Mouse (Mus musculus): ENCODE measurements around the gene Ormdl2. TPM values are rescaled to one million over a fixed set of nuclear protein-coding genes. Genes with fewer than 3 reads are reported as not detected.

Gene Ormdl2
- polyA plus RNA-seq, 1 experiment, result 64.6 TPM

DNA sequence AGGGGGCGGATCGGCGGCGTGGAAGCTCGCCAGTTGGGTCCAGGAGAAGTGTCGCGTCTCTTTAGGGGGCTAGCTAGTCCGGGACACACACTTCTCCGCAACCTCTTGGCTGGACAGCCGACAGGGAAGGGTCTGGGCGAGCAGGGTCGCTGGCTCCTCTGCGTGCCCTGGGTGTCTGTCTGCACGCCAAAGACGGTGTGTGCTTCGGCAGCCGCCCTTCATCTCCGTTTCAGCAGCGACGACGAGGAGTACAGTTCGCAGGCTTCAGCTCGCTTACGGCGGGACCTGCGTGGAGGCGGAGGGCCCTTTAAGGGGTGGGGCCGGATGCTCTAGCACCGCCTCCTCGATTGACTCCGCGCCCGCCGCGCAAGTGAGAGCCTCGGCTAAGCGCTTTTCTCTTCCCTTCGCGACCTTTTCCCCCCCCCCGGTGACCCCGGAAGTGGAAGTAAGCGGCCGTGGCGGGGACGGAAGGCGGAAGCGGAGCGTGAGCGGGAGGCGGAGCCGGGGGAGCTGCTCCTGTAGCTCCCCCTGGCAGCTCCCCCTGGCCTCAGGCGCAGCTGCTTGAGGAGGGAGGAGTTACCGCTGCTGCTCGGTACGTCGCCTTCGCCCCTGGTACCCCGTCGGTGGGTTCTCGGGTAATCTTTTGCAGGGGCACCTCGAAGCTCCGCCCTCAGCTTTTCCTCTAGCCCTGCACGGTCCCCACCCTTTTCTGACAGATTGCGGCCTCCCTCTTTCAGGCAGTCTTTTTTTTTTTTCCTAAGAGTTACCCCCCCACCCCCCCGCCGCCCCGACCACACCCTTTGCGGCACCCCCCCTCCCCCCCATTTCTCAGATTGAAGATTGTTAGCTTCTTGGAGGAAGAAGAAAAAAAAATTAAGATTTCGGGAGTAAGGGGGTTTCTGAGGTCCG lies 16.1 kb downstream of the Ormdl2 start:
- Histone ChIP-seq H3K4me1 (ENCODE audit: control insufficient read depth, insufficient read depth, low read length) (peaks cover 10% of the 10 kb centered on the region; the same call in 1 of the 2 replicates), H3K4me3 (replicated peaks; ENCODE audit: extremely low read depth, low read depth, low read length) (peak overlapping the region; percentile 97)
- TF ChIP-seq POLR2A (IDR thresholded peaks at IDR 0.05; ENCODE audit: borderline replicate concordance, extremely low read depth, low read depth, low read length), result peak; percentile 85
- no peak for TF ChIP-seq CTCF (IDR thresholded peaks at IDR 0.05; ENCODE audit: insufficient read depth, low read length)
- peak; percentile 90 for DNase-seq
- under 1% methylated on average over 70 of the region's 70 CpGs for WGBS

DNA sequence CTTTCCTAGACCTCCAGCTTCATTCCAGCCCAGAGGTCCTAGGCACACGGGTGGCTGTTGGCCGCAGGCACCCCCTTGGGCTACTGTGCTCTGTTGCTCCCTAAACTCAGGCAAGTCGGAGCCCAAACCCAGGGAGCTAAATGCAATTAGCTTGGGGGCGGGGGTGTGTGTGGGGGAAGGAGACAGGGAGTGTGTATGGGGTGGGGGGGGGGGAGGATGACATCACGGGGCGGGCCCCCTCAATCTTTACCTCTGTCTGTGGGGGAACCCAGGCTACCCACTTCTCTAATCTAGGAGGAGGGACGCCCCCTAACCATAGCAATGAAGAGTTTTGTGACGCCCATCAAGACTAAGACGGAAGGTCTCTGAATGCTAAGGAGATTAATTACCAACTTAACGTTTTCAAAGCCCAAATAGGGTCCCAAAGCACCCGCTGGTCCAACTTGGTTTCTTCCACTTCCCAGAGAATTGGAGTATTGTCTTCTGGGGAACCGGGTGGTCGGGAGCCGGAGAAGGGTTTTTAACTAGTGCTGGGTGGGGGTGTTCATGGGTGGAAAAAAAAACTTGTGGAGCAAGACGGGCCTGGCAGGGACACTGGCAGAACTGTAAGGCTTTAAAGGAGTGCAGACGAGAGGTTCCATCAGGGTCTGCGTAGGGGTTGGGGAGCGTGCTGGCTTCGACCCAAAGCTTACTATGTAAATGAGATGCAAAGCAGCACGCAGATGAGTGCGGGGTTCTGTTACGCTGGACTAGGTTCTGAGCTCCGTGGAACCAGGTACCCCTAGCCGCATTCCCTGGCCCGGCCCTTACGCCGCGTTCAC lies 17.0 kb downstream of the Ormdl2 start, which contains the start of gene Tmem198b:
Gene Tmem198b, minus strand, starts transcription at position 100 of the 821 bp plus-strand sequence.
- peak; percentile 69 for DNase-seq
- TF ChIP-seq CTCF (IDR thresholded peaks at IDR 0.05; ENCODE audit: insufficient read depth, low read length), result no peak
- TF ChIP-seq POLR2A (IDR thresholded peaks at IDR 0.05; ENCODE audit: borderline replicate concordance, extremely low read depth, low read depth, low read length), result peak; percentile 25; the same call in 1 of the 2 replicates
- H3K4me1 ChIP-seq (ENCODE audit: control insufficient read depth, insufficient read depth, low read length), result peaks cover 10% of the 10 kb centered on the region; the same call in 1 of the 2 replicates
- peak within 1 kb of the TSS; percentile 92 for H3K4me3 ChIP-seq (replicated peaks; ENCODE audit: extremely low read depth, low read depth, low read length)
- under 1% methylated on average over 28 of the region's 28 CpGs for WGBS

DNA sequence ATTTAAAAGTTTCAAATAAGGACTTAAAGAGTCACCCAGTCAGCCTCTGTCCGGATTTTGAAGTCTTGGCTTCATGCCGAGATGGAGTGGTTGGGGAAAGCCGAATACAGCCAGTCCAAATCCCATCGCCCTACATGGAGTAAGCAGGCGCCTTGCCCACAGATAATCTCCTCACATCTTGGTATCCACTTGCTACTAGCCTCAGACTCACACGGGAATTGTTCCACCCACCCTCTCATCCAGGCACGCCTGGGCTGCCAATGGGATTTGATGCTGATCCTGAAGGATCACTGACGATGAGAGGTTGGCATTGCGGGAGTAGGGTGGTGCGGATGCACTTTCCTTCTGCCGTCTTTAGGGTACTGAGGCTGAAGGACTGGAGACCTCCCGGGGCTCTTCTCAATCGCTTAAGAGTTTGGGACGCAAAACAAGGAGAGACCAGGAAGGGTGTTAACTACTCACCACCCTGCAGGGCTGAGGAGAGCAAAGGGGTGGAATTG lies 17.6 kb downstream of the Ormdl2 start, which contains the start of gene Dnajc14:
Gene Dnajc14, plus strand, starts transcription at position 292 of the 500 bp plus-strand sequence.
- TF ChIP-seq POLR2A (IDR thresholded peaks at IDR 0.05; ENCODE audit: borderline replicate concordance, extremely low read depth, low read depth, low read length), result peak; percentile 34; the same call in 1 of the 2 replicates
- no peak for TF ChIP-seq CTCF (IDR thresholded peaks at IDR 0.05; ENCODE audit: insufficient read depth, low read length)
- Histone ChIP-seq H3K4me1 (ENCODE audit: control insufficient read depth, insufficient read depth, low read length) (peaks cover 10% of the 10 kb centered on the region; the same call in 1 of the 2 replicates), H3K4me3 (replicated peaks; ENCODE audit: extremely low read depth, low read depth, low read length) (peak within 1 kb of the TSS; percentile 92)
- DNase-seq, result peak; percentile 62
- WGBS, result under 1% methylated on average over 14 of the region's 14 CpGs

DNA sequence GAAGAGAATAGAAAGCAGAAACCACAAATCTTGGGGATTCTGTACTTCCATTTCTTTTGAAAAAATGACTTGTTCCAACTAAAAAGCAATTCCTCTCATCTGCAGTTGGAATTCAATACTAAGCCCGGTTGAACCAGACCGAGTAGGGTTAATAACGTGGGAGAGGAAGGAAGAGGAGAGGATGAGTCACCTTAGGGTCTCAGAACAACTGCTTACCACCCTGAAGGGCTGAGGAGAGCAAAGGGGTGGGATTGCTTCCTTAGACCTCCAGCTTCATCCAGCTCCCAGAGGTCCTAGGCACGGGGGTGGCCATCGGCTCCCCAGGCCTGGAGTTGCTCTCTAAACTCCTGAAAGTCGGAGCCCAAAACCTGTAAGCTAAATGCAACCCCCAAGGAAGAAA lies 18.1 kb downstream of the Ormdl2 start:
- 6% methylated on average over 6 of the region's 6 CpGs for WGBS
- no peak for TF ChIP-seq POLR2A (IDR thresholded peaks at IDR 0.05; ENCODE audit: borderline replicate concordance, extremely low read depth, low read depth, low read length)
- TF ChIP-seq CTCF (IDR thresholded peaks at IDR 0.05; ENCODE audit: insufficient read depth, low read length), result no peak
- DNase-seq, result no peak
- Histone ChIP-seq H3K4me3 (replicated peaks; ENCODE audit: extremely low read depth, low read depth, low read length) (peak overlapping the region; percentile 42), H3K4me1 (ENCODE audit: control insufficient read depth, insufficient read depth, low read length) (peaks cover 10% of the 10 kb centered on the region; the same call in 1 of the 2 replicates)

DNA sequence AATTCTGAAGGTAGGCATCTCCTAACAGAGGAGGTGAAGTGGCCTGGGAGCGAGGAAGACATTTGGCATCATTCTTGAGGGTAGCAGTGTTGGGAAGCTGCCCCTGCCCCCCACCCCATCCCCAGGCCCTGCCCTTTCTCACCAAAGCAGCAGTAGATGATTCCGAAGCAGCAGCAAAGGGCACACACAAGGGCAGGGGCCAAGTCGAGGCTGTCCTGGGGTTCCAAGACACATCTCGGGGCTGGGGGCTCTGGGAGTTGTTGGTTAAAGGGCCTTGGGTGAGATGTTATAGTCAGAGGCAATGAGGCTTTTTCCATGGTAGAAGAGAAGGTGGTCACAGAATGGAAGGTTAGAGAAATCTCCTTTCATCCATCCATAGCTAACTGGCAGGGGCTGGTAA lies 18.5 kb downstream of the Ormdl2 start:
- DNase-seq, result no peak
- Histone ChIP-seq H3K4me1 (ENCODE audit: control insufficient read depth, insufficient read depth, low read length) (peaks cover 10% of the 10 kb centered on the region; the same call in 1 of the 2 replicates), H3K4me3 (replicated peaks; ENCODE audit: extremely low read depth, low read depth, low read length) (no peak overlapping the region)
- TF ChIP-seq POLR2A (IDR thresholded peaks at IDR 0.05; ENCODE audit: borderline replicate concordance, extremely low read depth, low read depth, low read length) (no peak), CTCF (IDR thresholded peaks at IDR 0.05; ENCODE audit: insufficient read depth, low read length) (no peak)
- 64% methylated on average over 4 of the region's 4 CpGs for WGBS

GRCm38 (mm10) chr10:128801981-128802495 lies 19.4 kb downstream of the Ormdl2 start:
- Histone ChIP-seq H3K4me1 (ENCODE audit: control insufficient read depth, insufficient read depth, low read length) (peaks cover 8% of the 10 kb centered on the region; the same call in 1 of the 2 replicates), H3K4me3 (replicated peaks; ENCODE audit: extremely low read depth, low read depth, low read length) (no peak overlapping the region)
- WGBS, result 89% methylated on average over 16 of the region's 16 CpGs
- no peak for DNase-seq
- TF ChIP-seq CTCF (IDR thresholded peaks at IDR 0.05; ENCODE audit: insufficient read depth, low read length) (no peak), POLR2A (IDR thresholded peaks at IDR 0.05; ENCODE audit: borderline replicate concordance, extremely low read depth, low read depth, low read length) (no peak)

- 92% methylated on average over 8 of the region's 8 CpGs for WGBS
- TF ChIP-seq POLR2A (IDR thresholded peaks at IDR 0.05; ENCODE audit: borderline replicate concordance, extremely low read depth, low read depth, low read length), result no peak
- TF ChIP-seq CTCF (IDR thresholded peaks at IDR 0.05; ENCODE audit: insufficient read depth, low read length), result no peak
- Histone ChIP-seq H3K4me3 (replicated peaks; ENCODE audit: extremely low read depth, low read depth, low read length) (no peak overlapping the region), H3K4me1 (ENCODE audit: control insufficient read depth, insufficient read depth, low read length) (peaks cover 2% of the 10 kb centered on the region; the same call in 1 of the 2 replicates)
- DNase-seq, result no peak
These were observed 22.8 kb downstream of the Ormdl2 start for GRCm38 (mm10) chr10:128798676-128799075.

DNA sequence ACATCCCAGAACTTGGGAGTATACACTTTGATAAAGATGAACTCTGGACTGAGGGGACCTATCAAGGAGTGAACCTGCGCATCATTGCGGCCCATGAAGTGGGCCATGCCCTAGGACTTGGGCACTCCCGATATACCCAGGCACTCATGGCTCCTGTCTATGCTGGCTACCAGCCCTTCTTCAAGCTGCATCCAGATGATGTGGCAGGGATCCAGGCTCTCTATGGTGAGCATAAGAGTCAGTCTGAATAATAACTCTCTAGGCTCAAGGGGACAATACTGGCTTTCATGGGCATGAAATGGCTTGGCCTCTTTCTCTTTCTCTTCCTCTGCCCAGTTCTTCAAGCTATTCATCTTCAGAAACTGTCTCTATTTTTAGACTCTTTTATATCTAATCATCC lies 25.9 kb downstream of the Ormdl2 start:
- DNase-seq, result no peak
- no peaks in the 10 kb centered on the region for H3K4me1 ChIP-seq (ENCODE audit: control insufficient read depth, insufficient read depth, low read length)
- TF ChIP-seq CTCF (IDR thresholded peaks at IDR 0.05; ENCODE audit: insufficient read depth, low read length), result no peak
- no peak for TF ChIP-seq POLR2A (IDR thresholded peaks at IDR 0.05; ENCODE audit: borderline replicate concordance, extremely low read depth, low read depth, low read length)
- 88% methylated on average over 3 of the region's 3 CpGs for WGBS
- H3K4me3 ChIP-seq (replicated peaks; ENCODE audit: extremely low read depth, low read depth, low read length), result no peak overlapping the region

Measured in lung, adult 2 months (tissue).